12 mouse cellular contexts compared by ENCODE assay signal in the genomic region with DNA sequence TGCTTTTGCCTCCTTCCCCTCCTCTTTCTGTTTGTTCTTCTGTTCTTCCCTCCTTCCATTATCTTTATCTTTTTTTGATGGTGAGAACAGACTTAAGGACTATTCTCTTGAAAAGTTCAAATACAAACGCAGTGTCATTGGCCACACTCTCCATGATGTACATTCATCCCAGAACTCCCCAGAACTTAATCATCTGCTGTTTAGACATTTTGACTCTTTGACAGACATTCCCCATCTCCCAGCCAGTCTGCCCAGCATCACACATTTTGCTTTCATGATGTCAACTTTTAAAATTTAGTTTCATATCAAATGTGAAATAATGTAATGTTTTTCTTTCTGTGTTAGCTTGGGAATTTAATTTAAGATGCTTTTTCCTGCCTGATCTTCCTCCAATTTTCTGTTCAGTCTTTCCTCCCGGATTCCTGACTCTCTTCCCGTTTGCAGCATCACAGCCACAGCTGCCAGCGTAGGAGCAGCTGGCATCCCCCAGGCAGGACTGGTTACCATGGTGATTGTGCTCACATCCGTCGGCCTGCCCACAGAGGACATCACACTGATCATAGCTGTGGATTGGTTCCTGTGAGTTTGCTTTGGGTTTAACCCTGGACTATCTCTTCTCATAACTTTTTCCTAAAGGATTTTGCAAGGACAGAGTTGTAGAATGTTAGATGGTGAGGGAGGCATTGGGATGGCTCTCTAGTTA. TPM values are rescaled to one million over a fixed set of nuclear protein-coding genes. Genes with fewer than 3 reads are reported as not detected.
DNase-seq lines count a peak whose midpoint lies in the region; ATAC-seq lines count a peak whose summit lies in the region.
"Had no signal": no experiment of that assay in that cellular context is flagged by ENCODE, and none has a peak within 500 bp of the region (broad histone marks: within the 10 kb centered on the region; RNA-seq: fewer than 3 reads in every experiment).

No protein-coding gene starts in this region.

- H3K27me3 ChIP-seq in neural tube, embryonic 12.5 days (replicated peaks), result no peaks in the 10 kb centered on the region
- H3K27me3 ChIP-seq in limb, embryonic 10.5 days (ENCODE audit: low read depth, poor library complexity, severe bottlenecking), result no peaks in the 10 kb centered on the region
- H3K27me3 ChIP-seq: kidney, embryonic 15.5 days had no signal

- WGBS in neural tube, embryonic 12.5 days, result 57% methylated on average over 6 of the region's 6 CpGs
- WGBS in limb, embryonic 10.5 days, result 76% methylated on average over 6 of the region's 6 CpGs

- no peak overlapping the region for H3K27ac ChIP-seq in neural tube, embryonic 12.5 days
- no peak overlapping the region for H3K27ac ChIP-seq in limb, embryonic 10.5 days
- H3K27ac ChIP-seq: kidney, embryonic 15.5 days had no signal

- no peaks in the 10 kb centered on the region for H3K4me1 ChIP-seq in neural tube, embryonic 12.5 days
- no peaks in the 10 kb centered on the region for H3K4me1 ChIP-seq in limb, embryonic 10.5 days
- H3K4me1 ChIP-seq: kidney, embryonic 15.5 days had no signal

- H3K9me3 ChIP-seq in neural tube, embryonic 12.5 days, result no peaks in the 10 kb centered on the region
- H3K9me3 ChIP-seq in limb, embryonic 10.5 days (replicated peaks), result no peaks in the 10 kb centered on the region
- H3K9me3 ChIP-seq: kidney, embryonic 15.5 days had no signal

- peak; percentile 90 for ATAC-seq in neural tube, embryonic 12.5 days (ENCODE audit: low FRiP score, low read depth)

- intact Hi-C loops in heart, postnatal 36 days (cut with DNase I), result no loop called here

- no peak overlapping the region for H3K4me2 ChIP-seq in neural tube, embryonic 12.5 days (replicated peaks)
- H3K4me2 ChIP-seq: kidney, embryonic 15.5 days had no signal

- DNase-seq in brain, embryonic 18.5 days (ENCODE audit: low read depth, low spot score), result peak; percentile 6
- peak; percentile 63 to 83 for DNase-seq in frontal cortex, adult 2 months (ENCODE audit: extremely low spot score in 1 of 2, low spot score in 1 of 2)
- DNase-seq in layer of hippocampus, postnatal 25 days (ENCODE audit: extremely low spot score in 1 of 2, low spot score in 1 of 2), result peak; percentile 24 to 31
- DNase-seq in B cell, adult 2 months, result no peak
- DNase-seq in cerebellum, postnatal 36 days, result no peak
- DNase-seq in limb, embryonic 10.5 days (ENCODE audit: low spot score), result no peak
- no peak for DNase-seq in heart, postnatal 36 days

- no peak overlapping the region for H3K4me3 ChIP-seq in neural tube, embryonic 12.5 days
- H3K4me3 ChIP-seq in limb, embryonic 10.5 days, result no peak overlapping the region
- H3K4me3 ChIP-seq: kidney, embryonic 15.5 days had no signal

- H3K36me3 ChIP-seq in neural tube, embryonic 12.5 days, result no peaks in the 10 kb centered on the region
- no peaks in the 10 kb centered on the region for H3K36me3 ChIP-seq in limb, embryonic 10.5 days
- H3K36me3 ChIP-seq: kidney, embryonic 15.5 days had no signal

- no peak overlapping the region for H3K9ac ChIP-seq in neural tube, embryonic 12.5 days
- H3K9ac ChIP-seq: kidney, embryonic 15.5 days had no signal

RNA-seq across cellular contexts. Expression of gene Slc1a6, which starts 32.2 kb away (rescaled TPM):
- polyA plus RNA-seq in frontal cortex, adult 2 months (2012; rRNA removed), result 8.9 and 10.4 TPM in 2 replicates
- 10 to 100 TPM; 11.0 to 12.5 TPM for total RNA-seq in layer of hippocampus, postnatal 25 days (2021)
- 1.8 and 2.8 TPM in 2 replicates for polyA plus RNA-seq in neural tube, embryonic 12.5 days (2016; fragmentation: Nextera tagmentation; extraction: Ambion mirVana)
- 0.49 and 1.1 TPM in 2 replicates for polyA plus RNA-seq in limb, embryonic 10.5 days (2016; fragmentation: Nextera tagmentation; extraction: Ambion mirVana)
- total RNA-seq in heart, postnatal 36 days (2021), result under 1 TPM in 1 of 2 experiments, not detected in 1; 0.30 TPM
- total RNA-seq: megakaryocyte, adult 5-6 weeks had no signal

RNA-seq across cellular contexts. Expression of gene Olfr1356, which starts 39.5 kb away (rescaled TPM):
- polyA plus RNA-seq in frontal cortex, adult 2 months (2012; rRNA removed), result not detected in 2 replicates
- total RNA-seq in layer of hippocampus, postnatal 25 days (2021), result not detected
- polyA plus RNA-seq in neural tube, embryonic 12.5 days (2016; fragmentation: Nextera tagmentation; extraction: Ambion mirVana), result not detected in 2 replicates
- polyA plus RNA-seq in limb, embryonic 10.5 days (2016; fragmentation: Nextera tagmentation; extraction: Ambion mirVana), result not detected in 2 replicates
- total RNA-seq in heart, postnatal 36 days (2021), result not detected
- total RNA-seq: gastrocnemius, postnatal 4 days had no signal
- polyA plus RNA-seq: kidney, embryonic 15.5 days; thymus, postnatal 0 days had no signal

RNA-seq across cellular contexts. Expression of gene Ccdc105, which starts 59.6 kb away (rescaled TPM):
- polyA plus RNA-seq in frontal cortex, adult 2 months (2012; rRNA removed), result 0.15 and 0.18 TPM in 2 replicates
- total RNA-seq in layer of hippocampus, postnatal 25 days (2021), result under 1 TPM; 0.42 to 0.47 TPM
- not detected in 2 replicates for polyA plus RNA-seq in neural tube, embryonic 12.5 days (2016; fragmentation: Nextera tagmentation; extraction: Ambion mirVana)
- 0.14 and 0.20 TPM in 2 replicates for polyA plus RNA-seq in limb, embryonic 10.5 days (2016; fragmentation: Nextera tagmentation; extraction: Ambion mirVana)
- not detected for total RNA-seq in heart, postnatal 36 days (2021)
- total RNA-seq: gastrocnemius, postnatal 4 days; megakaryocyte, adult 5-6 weeks had no signal
- polyA plus RNA-seq: kidney, embryonic 15.5 days; thymus, postnatal 0 days had no signal

Comparison
In these comparisons a context has a peak if more than half of its experiments do, and no peak if none do; other contexts are left out.
1. DNase-seq: peak in brain, embryonic 18.5 days (single experiment), frontal cortex, adult 2 months (2 of 2) and layer of hippocampus, postnatal 25 days (2 of 2); none in B cell, adult 2 months (0 of 2), cerebellum, postnatal 36 days (0 of 2), limb, embryonic 10.5 days (single experiment) and heart, postnatal 36 days (0 of 2).